Mouse (Mus musculus) neural tube, embryonic 11.5 days (tissue): Measurements from ENCODE around the gene Mdn1. TPM values are rescaled to one million over a fixed set of nuclear protein-coding genes. Genes with fewer than 3 reads are reported as not detected.
A peak's percentile ranks its signal among the peaks of the same experiment; 100 is the strongest.

ENCODE experiments used
- ATAC-seq: fragments of 200-750 bp; cut with Nextera tagmentation; 2 replicates; pipeline ENCODE4 v1.8.0; 2017; ENCODE audit warnings: moderate number of reproducible peaks, mild to moderate bottlenecking, moderate TSS enrichment, moderate library complexity; ENCODE audit not compliant: insufficient read depth, low FRiP score, low TSS enrichment
- DNase-seq: peaks from one replicate; pipeline ENCODE4 v3.0.0-alpha.2; 2015; ENCODE audit warnings: low spot score
- H3K27ac ChIP-seq: fragments of 300-500 bp; sonication (generic); 2 replicates; pipeline ENCODE4 v1.5.1; 2014; ENCODE audit warnings: low read depth, mild to moderate bottlenecking, low read length
- H3K27me3 ChIP-seq: fragments of 300-500 bp; sonication (generic); 2 replicates; pipeline ENCODE4 v1.6.1; 2014; ENCODE audit warnings: mild to moderate bottlenecking, low read length, mixed read lengths; ENCODE audit not compliant: control insufficient read depth, insufficient read depth
- H3K36me3 ChIP-seq: fragments of 300-500 bp; sonication (generic); 2 replicates; pipeline ENCODE4 v1.6.1; 2014; ENCODE audit warnings: mild to moderate bottlenecking, low read length, moderate library complexity, mixed read lengths; ENCODE audit not compliant: control insufficient read depth, insufficient read depth
- H3K4me1 ChIP-seq: fragments of 300-500 bp; sonication (generic); 2 replicates; pipeline ENCODE4 v1.6.1; 2014; ENCODE audit warnings: low read length, mixed read lengths; ENCODE audit not compliant: control insufficient read depth, insufficient read depth
- H3K4me2 ChIP-seq: fragments of 300-500 bp; sonication (generic); 2 replicates; pipeline ENCODE4 v1.6.1; 2014; ENCODE audit warnings: low read depth, mild to moderate bottlenecking, moderate library complexity
- H3K4me3 ChIP-seq: fragments of 300-500 bp; sonication (generic); 2 replicates; pipeline ENCODE4 v1.5.1; 2014; ENCODE audit warnings: low read depth, low read length
- H3K9ac ChIP-seq: fragments of 300-500 bp; sonication (generic); 2 replicates; pipeline ENCODE4 v1.6.1; 2014; ENCODE audit warnings: mild to moderate bottlenecking, low read length
- H3K9me3 ChIP-seq: fragments of 300-500 bp; sonication (generic); 2 replicates; pipeline ENCODE4 v1.6.1; 2016; ENCODE audit warnings: low read length; ENCODE audit not compliant: control insufficient read depth
- WGBS: fragments of 180-500 bp; shearing (Covaris S2); extraction: QIAGEN DNeasy Blood & Tissue Kit; methylation state at CpG from one replicate; pipeline ENCODE4 v1.1.7; 2014; 5-methylcytosine and 5-hydroxymethylcytosine counted together
- polyA plus RNA-seq: library from polyadenylated mRNA; unstranded; fragments of >200 nt; fragmentation: Nextera tagmentation; extraction: Ambion mirVana; gene quantifications from 2 replicates; pipeline ENCODE4 v1.2.1, GENCODE M21; 2014

Gene Mdn1
- polyA plus RNA-seq, 1 experiment from 2014 or later = 18.9 TPM

GRCm38 (mm10) chr4:32800577-32801170, 143.8 kb downstream of the Mdn1 start:
- no peaks in the 10 kb centered on the region for H3K27me3 ChIP-seq
- peak overlapping the region; percentile 76 for H3K4me3 ChIP-seq
- H3K27ac ChIP-seq = peak overlapping the region; percentile 98
- H3K4me1 ChIP-seq = no peaks in the 10 kb centered on the region
- ATAC-seq (peak; percentile 66; the same call in 1 of the 2 replicates), DNase-seq (no peak)
- peak overlapping the region; percentile 73 for H3K4me2 ChIP-seq
- 15% methylated on average over 9 of the region's 9 CpGs for whole genome bisulfite sequencing
- H3K36me3 ChIP-seq = no peaks in the 10 kb centered on the region
- H3K9ac ChIP-seq = peak overlapping the region; percentile 95
- H3K9me3 ChIP-seq = no peaks in the 10 kb centered on the region

DNA sequence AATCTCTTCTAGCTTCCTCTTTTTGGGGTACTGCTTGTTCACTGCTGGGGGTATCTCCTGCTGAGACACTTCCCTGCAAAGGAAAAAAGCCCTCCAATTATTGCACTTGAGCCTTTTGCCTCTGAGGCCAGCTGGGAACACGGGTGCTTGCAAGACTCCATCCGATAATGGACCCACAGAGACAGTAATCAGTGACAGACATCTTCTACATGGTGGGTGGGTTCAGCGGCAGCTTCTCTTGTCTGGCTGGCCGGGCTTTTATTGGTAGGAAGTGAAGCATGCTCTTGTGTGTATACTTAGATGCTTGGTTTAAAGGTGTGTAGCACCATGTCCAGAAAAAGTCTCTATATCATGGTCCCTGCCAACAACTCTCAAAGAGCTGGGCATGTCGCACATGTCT, 160.6 kb downstream of the Mdn1 start:
- Histone ChIP-seq H3K27me3 (no peaks in the 10 kb centered on the region), H3K4me3 (no peak overlapping the region), H3K4me1 (no peaks in the 10 kb centered on the region), H3K27ac (no peak overlapping the region), H3K9ac (no peak overlapping the region), H3K9me3 (no peaks in the 10 kb centered on the region), H3K4me2 (no peak overlapping the region), H3K36me3 (no peaks in the 10 kb centered on the region)
- WGBS = 73% methylated on average over 5 of the region's 5 CpGs
- ATAC-seq (no peak), DNase-seq (no peak)

- no peaks in the 10 kb centered on the region for H3K9me3 ChIP-seq
- H3K9ac ChIP-seq = no peak overlapping the region
- no peak overlapping the region for H3K27ac ChIP-seq
- DNase-seq (no peak), ATAC-seq (no peak)
- no peaks in the 10 kb centered on the region for H3K4me1 ChIP-seq
- no peak overlapping the region for H3K4me2 ChIP-seq
- H3K36me3 ChIP-seq = no peaks in the 10 kb centered on the region
- H3K4me3 ChIP-seq = no peak overlapping the region
- H3K27me3 ChIP-seq = no peaks in the 10 kb centered on the region
- WGBS = 99% methylated on average over 3 of the region's 3 CpGs
Observed at GRCm38 (mm10) chr4:32820676-32821075, 163.8 kb downstream of the Mdn1 start.

DNA sequence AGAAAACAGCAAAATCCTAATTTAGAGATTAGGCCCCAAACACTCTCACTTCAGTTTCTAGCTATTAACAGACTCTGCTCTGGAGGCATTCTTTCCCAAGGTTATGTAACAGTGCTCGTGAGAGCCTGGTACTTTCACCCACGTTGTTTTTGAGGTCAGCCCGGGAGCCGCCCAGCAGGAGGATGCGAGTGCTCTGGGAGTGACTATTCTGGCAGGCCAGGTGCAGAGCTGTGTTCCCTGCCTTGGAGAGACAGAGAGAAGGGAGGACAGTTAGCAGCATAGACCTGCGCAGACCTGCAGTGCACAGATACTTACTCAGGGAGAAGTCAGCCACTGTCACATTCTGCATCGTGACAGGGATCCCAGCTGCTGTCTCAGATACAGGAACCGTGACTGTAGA, 167.3 kb downstream of the Mdn1 start:
- no peak overlapping the region for H3K4me3 ChIP-seq
- 57% methylated on average over 8 of the region's 8 CpGs for WGBS
- no peaks in the 10 kb centered on the region for H3K36me3 ChIP-seq
- ATAC-seq (no peak), DNase-seq (no peak)
- no peak overlapping the region for H3K27ac ChIP-seq
- peaks cover 6% of the 10 kb centered on the region for H3K4me1 ChIP-seq
- H3K9me3 ChIP-seq = no peaks in the 10 kb centered on the region
- no peaks in the 10 kb centered on the region for H3K27me3 ChIP-seq
- no peak overlapping the region for H3K4me2 ChIP-seq
- H3K9ac ChIP-seq = no peak overlapping the region

Other genes with a start within 250 kb of the Mdn1 start
- not detected in 2 replicates for gene Gja10, start 54.4 kb upstream of the Mdn1 start, polyA plus RNA-seq
- gene Casp8ap2, start 41.7 kb upstream of the Mdn1 start, polyA plus RNA-seq = 55.5 and 62.7 TPM in 2 replicates
- 124 and 126 TPM in 2 replicates for gene Lyrm2, start 143.1 kb downstream of the Mdn1 start, polyA plus RNA-seq